Mouse (Mus musculus) bone marrow, adult 2 months (tissue): ENCODE data around the gene E4f1. TPM values are rescaled to one million over a fixed set of nuclear protein-coding genes. Genes with fewer than 3 reads are reported as not detected.

ENCODE experiments used
- H3K27ac ChIP-seq: fragments of 200-500 bp; 2 replicates; pipeline ENCODE4 v1.5.1; 2012; ENCODE audit warnings: low read depth, mild to moderate bottlenecking, control low read depth, inconsistent platforms, low read length; ENCODE audit not compliant: control insufficient read depth, poor library complexity, insufficient read depth
- H3K4me1 ChIP-seq: fragments of 200-500 bp; 2 replicates; pipeline ENCODE4 v1.6.1; 2011; ENCODE audit warnings: low read length; ENCODE audit not compliant: control insufficient read depth, insufficient read depth
- H3K4me3 ChIP-seq: fragments of 200-500 bp; replicated peaks from 2 replicates; pipeline ENCODE3; 2011; ENCODE audit warnings: mild to moderate bottlenecking, low read depth, low read length, control low read depth; ENCODE audit not compliant: control insufficient read depth
- CTCF ChIP-seq: fragments of 200-500 bp; IDR thresholded peaks from 2 replicates; pipeline ENCODE4 v1.5.1; 2011; ENCODE audit warnings: low read length, control low read depth; ENCODE audit not compliant: control insufficient read depth, insufficient read depth
- POLR2A ChIP-seq: fragments of 200-500 bp; IDR thresholded peaks from 2 replicates; pipeline ENCODE4 v1.6.1; 2011; ENCODE audit warnings: low read depth, mild to moderate bottlenecking, control low read depth, low read length, borderline replicate concordance; ENCODE audit not compliant: control insufficient read depth
- WGBS: fragments of 180-500 bp; shearing (Covaris S2); methylation state at CpG from one replicate; pipeline ENCODE4 v1.1.7; 2018; 5-methylcytosine and 5-hydroxymethylcytosine counted together
- polyA plus RNA-seq: library from polyadenylated mRNA; stranded (reverse); fragments of >200 nt; gene quantifications from 2 replicates; pipeline ENCODE4 v1.2.4, GENCODE M21; 2011; ENCODE audit warnings: low replicate concordance; ENCODE audit not compliant: missing spikeins, insufficient read depth, insufficient read length

E4f1 gene
- polyA plus RNA-seq, 1 experiment = 70.1 TPM

DNA sequence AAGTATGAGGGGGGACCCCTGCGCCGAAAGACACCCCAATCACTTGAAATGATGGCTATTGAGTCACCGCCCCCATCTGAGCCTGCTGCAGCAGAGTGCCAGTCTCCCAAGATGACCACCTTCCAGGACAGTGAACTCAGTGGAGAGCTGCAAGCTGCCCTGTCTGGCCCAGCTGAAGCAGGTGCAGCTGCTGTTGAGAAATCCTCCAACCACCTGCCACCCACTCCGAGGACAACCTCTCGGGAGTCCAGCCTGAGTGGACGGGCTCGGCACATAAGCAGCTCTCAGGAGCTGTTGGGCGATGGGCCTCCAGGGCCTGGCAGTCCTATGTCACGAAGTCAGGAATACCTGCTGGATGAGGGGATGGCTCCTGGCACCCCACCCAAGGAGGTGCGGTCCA is 34.0 kb upstream of the E4f1 start:
- WGBS = 87% methylated on average over 10 of the region's 10 CpGs
- Histone ChIP-seq H3K4me1 (no peaks in the 10 kb centered on the region; the same call in 1 of the 2 replicates), H3K27ac (no peak overlapping the region), H3K4me3 (no peak overlapping the region)
- TF ChIP-seq POLR2A (no peak), CTCF (no peak)

DNA sequence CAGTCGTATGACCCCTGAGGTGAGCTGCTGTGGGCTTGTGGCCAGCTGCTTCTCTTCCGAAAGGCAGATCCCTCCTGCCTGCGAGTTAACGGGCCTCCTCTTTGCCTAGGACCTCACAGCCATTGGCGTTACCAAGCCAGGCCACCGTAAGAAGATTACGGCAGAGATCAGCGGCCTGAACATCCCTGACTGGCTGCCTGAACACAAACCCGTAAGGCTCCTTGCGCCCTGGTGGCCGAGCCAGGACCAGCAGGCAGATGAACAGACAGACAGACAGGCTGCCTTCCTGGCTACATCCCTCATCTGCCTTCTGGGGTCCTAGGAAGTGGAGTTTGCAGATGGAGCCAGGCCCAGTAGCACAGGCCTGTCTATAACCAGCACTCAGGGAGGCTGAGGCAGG is 32.1 kb upstream of the E4f1 start:
- WGBS = 63% methylated on average over 11 of the region's 11 CpGs
- TF ChIP-seq POLR2A (no peak), CTCF (peak; percentile 30; the same call in 1 of the 2 replicates)

DNA sequence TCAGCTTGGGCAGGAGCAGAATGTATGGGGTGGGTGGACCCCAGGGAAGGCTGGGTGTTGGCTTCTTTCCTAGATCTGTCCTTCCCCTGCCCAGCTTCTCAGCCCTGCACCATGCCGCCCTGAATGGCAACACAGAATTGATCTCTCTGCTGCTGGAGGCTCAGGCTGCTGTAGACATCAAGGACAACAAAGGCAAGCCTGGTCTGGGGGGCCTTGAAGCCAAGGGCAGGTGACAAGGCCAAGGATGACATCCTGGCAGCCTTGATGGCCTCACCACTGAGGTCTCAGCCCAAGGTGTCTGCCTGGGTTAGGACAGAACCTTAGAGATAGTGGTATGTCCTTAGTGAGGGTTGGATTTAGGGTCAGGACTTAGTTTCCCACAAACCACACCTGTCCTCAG is 25.9 kb upstream of the E4f1 start:
- Histone ChIP-seq H3K27ac (no peak overlapping the region), H3K4me1 (peaks cover 2% of the 10 kb centered on the region; the same call in 1 of the 2 replicates), H3K4me3 (no peak overlapping the region)
- no peak for TF ChIP-seq CTCF
- no peak for TF ChIP-seq POLR2A
- WGBS = 80% methylated on average over 1 of the region's 1 CpGs

More for the DNA sequence above, 32.1 kb upstream of the E4f1 start:
- H3K27ac ChIP-seq = no peak overlapping the region
- H3K4me3 ChIP-seq = no peak overlapping the region
- H3K4me1 ChIP-seq = peaks cover 2% of the 10 kb centered on the region; the same call in 1 of the 2 replicates

DNA sequence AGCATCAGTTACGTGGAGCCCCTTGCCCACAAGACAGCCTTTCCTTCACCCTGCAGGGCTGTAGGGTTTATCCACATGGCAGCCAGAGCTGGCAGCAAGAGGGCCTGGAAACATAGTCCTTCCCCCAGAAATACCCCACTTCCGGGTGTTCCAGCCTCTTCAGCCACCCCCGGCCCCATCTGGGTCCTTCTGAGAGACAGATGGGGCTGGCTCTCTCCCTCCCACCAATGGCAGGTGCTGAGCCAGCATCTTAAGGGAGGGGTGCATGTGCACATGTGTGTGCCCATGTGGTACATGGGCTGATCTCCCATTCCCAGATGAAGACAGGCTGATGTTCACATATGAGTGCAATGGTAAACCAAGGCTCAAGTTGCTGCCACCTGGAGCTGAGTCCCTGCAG is 25.3 kb upstream of the E4f1 start:
- peaks cover 2% of the 10 kb centered on the region; the same call in 1 of the 2 replicates for H3K4me1 ChIP-seq
- H3K4me3 ChIP-seq = no peak overlapping the region
- TF ChIP-seq CTCF (no peak), POLR2A (no peak)
- 64% methylated on average over 3 of the region's 3 CpGs for WGBS
- H3K27ac ChIP-seq = no peak overlapping the region

DNA sequence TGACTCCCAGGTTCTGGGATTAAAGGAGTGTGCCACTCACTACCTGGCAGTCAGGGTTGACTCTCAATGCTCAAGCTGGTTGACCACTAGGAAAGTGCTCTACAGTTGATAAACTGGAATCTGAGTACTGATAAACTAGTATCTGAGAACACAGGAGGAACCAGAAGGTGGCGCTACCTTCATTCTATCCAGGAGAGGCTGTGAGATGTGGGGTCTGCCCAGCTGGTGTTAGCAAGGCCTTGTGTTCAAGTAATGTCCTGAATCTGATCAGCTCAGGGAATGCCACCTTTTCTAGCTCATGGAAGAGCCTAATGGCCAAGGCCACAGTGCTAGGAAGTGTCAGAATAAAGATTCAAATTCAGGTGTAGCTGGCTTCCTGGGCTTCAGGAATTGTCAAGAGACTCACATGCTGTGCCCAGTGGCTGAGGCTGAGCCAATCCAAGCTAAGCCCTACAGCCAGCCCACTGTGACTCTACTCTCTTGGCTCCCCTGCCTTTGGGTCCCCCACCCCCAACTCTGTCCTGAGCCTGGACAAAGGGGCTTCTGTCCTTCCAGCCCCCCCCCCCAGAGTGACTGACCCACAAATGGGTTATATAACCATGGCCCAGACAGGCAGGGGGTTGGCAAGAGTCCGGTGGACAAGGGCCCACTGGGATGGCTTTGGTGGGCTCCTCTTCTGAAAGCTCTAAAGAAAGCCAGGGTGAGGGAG is 24.7 kb upstream of the E4f1 start:
- 52% methylated on average over 2 of the region's 2 CpGs for WGBS
- Histone ChIP-seq H3K4me3 (no peak overlapping the region), H3K27ac (no peak overlapping the region), H3K4me1 (peaks cover 2% of the 10 kb centered on the region; the same call in 1 of the 2 replicates)
- TF ChIP-seq POLR2A (no peak), CTCF (peak; percentile 50; the same call in 1 of the 2 replicates)

DNA sequence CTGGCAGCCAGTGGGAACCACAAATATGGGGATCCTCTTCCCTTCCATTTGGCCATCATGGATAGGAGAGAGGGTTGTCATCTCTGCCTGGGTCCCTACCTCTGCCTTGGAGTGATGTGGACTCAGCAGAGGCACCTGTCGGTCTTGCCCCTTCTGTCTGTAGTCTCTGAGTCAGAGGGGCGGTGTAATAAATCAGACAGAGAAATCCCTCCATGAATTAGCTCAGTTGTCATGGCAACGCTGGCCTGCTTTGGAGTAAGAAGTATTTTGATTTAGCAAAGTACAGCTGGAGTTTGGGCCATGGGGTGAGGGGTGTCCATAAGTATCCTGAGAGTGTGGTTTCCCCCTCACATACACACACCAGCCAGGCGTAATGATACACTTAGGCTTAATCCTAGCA is 20.3 kb upstream of the E4f1 start:
- Histone ChIP-seq H3K4me3 (no peak overlapping the region), H3K4me1 (no peaks in the 10 kb centered on the region), H3K27ac (no peak overlapping the region)
- WGBS = 77% methylated on average over 4 of the region's 4 CpGs
- TF ChIP-seq CTCF (no peak), POLR2A (no peak)

DNA sequence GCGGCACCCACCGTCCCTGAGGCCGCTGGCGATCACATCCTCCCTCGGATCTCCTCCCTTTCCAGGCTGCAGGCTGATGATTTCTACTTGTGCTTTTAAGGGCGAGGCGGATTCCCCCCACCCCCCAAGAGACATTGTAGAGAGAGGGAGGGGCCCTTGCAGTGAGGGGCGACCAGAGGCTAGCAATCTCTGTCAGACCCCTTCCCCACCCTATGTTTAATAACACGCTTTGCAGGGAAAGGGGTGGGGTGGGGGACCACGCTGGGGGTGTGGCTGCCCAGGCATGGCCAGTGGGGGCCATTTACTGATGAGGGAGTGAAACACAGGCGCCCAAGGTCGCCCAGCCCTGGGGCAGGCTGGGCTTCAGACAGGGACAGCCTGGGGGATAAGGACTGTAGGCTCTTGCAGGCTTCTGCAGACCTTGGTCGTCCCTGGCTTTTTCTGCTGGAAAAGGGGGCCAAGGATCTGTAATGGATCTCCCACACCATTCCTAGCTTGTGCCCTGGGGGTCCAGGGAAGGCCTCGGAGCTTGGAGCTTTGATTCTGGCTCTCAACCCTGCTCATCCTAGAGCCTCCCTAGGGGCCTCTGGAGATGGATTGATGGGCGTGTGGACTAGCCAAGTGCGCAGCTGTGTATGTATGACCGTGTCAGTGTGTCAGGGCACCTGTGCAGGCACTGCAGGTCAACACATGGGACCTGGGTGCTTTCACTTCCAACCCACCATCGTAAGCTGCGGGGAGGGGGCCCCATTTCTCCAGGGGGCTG is 19.3 kb upstream of the E4f1 start:
- H3K27ac ChIP-seq = no peak overlapping the region
- TF ChIP-seq POLR2A (no peak), CTCF (no peak)
- H3K4me1 ChIP-seq = no peaks in the 10 kb centered on the region
- 47% methylated on average over 19 of the region's 19 CpGs for WGBS
- no peak overlapping the region for H3K4me3 ChIP-seq

DNA sequence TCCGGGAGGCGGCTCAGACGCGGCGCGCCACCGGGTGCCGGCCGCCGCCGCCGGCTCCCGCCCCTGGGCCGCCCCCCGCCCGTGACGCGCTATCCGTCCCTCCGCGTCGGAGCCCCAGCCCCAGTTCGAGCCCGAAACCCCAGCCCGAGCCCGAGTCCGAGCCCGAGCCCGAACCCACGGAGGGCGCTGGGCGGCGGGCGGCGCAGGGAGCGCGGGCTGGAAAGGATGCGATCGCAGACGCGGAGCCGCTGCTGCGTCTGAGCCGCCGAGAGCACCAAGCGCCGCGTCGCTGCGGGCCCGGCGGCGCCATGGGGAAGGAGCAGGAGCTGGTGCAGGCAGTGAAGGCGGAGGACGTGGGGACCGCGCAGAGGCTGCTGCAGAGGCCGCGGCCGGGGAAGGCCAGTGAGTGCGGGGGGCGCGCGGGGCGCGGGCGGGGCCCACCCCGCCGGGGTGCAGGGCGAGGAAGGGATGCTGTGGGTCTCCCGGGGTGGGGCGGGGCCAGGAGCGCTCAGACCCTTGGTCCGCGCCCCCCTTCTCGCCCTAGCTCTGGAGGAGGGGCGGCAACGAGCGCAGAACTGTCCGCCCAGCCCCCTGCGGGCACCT is 18.6 kb upstream of the E4f1 start:
- Histone ChIP-seq H3K4me1 (no peaks in the 10 kb centered on the region), H3K4me3 (no peak overlapping the region), H3K27ac (no peak overlapping the region)
- WGBS = 1% methylated on average over 76 of the region's 81 CpGs
- TF ChIP-seq POLR2A = no peak
- no peak for TF ChIP-seq CTCF
